Mouse (Mus musculus) stomach, embryonic 15.5 days (tissue): ENCODE measurements around the gene Tpst2. TPM values are rescaled to one million over a fixed set of nuclear protein-coding genes. Genes with fewer than 3 reads are reported as not detected.

ENCODE experiments used
- ATAC-seq: fragments of 200-750 bp; cut with Nextera tagmentation; 2 replicates; pipeline ENCODE4 v1.8.0; 2017; ENCODE audit warnings: low read depth, moderate number of reproducible peaks, moderate TSS enrichment; ENCODE audit not compliant: insufficient read depth, low FRiP score
- H3K27ac ChIP-seq: fragments of 300-500 bp; sonication (generic); 2 replicates; pipeline ENCODE4 v1.5.1; 2015; ENCODE audit warnings: mild to moderate bottlenecking, inconsistent platforms
- H3K27me3 ChIP-seq: fragments of 300-500 bp; sonication (generic); replicated peaks from 2 replicates; pipeline ENCODE4 v1.6.1; 2015; ENCODE audit warnings: inconsistent platforms
- H3K36me3 ChIP-seq: fragments of 300-500 bp; sonication (generic); 2 replicates; pipeline ENCODE4 v1.6.1; 2015; ENCODE audit warnings: inconsistent platforms
- H3K4me1 ChIP-seq: fragments of 300-500 bp; sonication (generic); 2 replicates; pipeline ENCODE4 v1.6.1; 2015; ENCODE audit warnings: inconsistent platforms
- H3K4me2 ChIP-seq: fragments of 300-500 bp; sonication (generic); 2 replicates; pipeline ENCODE4 v1.6.1; 2015; ENCODE audit warnings: mild to moderate bottlenecking, inconsistent platforms
- H3K4me3 ChIP-seq: fragments of 300-500 bp; sonication (generic); replicated peaks from 2 replicates; pipeline ENCODE4 v1.5.1; 2015; ENCODE audit warnings: inconsistent platforms
- H3K9ac ChIP-seq: fragments of 300-500 bp; sonication (generic); 2 replicates; pipeline ENCODE4 v1.6.1; 2015; ENCODE audit warnings: inconsistent platforms
- H3K9me3 ChIP-seq: fragments of 300-500 bp; sonication (generic); 2 replicates; pipeline ENCODE4 v1.6.1; 2016; ENCODE audit warnings: inconsistent platforms
- WGBS: fragments of 180-500 bp; shearing (Covaris S2); methylation state at CpG from one replicate; pipeline ENCODE4 v1.1.7; 2015; 5-methylcytosine and 5-hydroxymethylcytosine counted together
- polyA plus RNA-seq: library from polyadenylated mRNA; unstranded; fragments of >200 nt; fragmentation: Nextera tagmentation; extraction: Ambion mirVana; gene quantifications from 2 replicates; pipeline ENCODE4 v1.2.1, GENCODE M21; 2015

The Tpst2 gene
- polyA plus RNA-seq, 1 experiment from 2014 or later, result 44.4 TPM

DNA sequence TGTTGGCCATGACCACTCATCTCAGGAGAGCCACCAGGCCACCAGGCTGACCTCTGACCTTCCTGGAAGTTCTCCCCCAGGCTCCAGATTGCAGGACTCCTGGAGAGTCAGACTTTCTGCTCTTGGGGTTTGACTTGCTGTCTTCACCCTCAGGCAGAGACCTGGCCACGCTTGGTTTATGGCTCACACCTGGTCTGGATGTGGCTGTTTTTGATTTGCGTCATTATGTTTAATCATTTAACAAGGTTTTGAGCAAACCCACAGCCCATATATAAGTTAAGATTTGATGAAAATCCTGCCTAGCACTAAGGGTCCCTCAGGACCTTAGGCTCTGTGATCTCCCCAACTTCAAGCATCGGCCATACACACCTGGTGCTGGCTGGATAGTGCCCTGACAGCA, 18.6 kb upstream of the Tpst2 start:
- H3K36me3 ChIP-seq, result no peaks in the 10 kb centered on the region
- H3K4me1 ChIP-seq, result peaks cover 5% of the 10 kb centered on the region; the same call in 1 of the 2 replicates
- no peaks in the 10 kb centered on the region for H3K27me3 ChIP-seq
- no peak overlapping the region for H3K4me3 ChIP-seq
- no peak overlapping the region for H3K4me2 ChIP-seq
- H3K27ac ChIP-seq, result no peak overlapping the region
- no peak for ATAC-seq
- 69% methylated on average over 3 of the region's 3 CpGs for WGBS
- no peak overlapping the region for H3K9ac ChIP-seq
- no peaks in the 10 kb centered on the region for H3K9me3 ChIP-seq

DNA sequence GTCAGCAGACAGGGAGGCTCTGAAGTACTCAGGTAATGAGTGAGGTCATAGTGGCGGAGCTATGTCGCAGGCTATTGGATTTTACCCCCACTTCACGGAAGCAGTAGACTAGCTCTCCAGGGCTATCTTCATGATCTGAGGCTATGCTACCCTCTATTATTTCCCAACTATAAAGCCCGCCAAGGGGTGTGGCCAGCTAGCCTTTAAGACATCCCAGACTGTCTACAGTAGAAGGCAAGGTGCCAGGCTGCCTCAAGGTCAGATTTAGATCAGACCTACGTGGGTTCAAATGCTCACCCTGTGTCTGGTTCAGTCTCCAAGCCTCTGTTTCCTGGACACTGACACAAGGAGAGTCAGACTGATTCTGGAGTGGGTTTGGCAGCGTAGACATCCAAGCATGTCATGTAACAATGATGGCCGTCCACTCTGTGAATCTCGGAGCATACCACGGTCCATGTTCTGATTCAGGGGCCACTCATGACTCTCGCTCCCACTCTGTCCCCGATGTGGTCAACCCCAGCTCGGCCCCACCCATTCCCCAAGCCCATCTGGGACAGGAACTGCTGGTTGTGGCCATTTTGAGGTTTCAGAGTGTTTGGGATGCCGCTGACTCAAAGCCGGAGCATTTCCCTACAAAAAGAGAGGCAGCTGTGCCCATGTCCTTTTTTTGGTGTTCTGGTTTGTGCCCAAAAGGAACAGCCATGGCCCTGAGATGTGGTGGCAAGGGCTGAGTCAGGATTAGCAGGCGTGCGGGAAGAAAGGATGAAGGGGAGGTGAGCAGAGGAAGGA, 16.4 kb upstream of the Tpst2 start:
- Histone ChIP-seq H3K4me3 (no peak overlapping the region), H3K9me3 (no peaks in the 10 kb centered on the region), H3K27me3 (no peaks in the 10 kb centered on the region), H3K27ac (no peak overlapping the region), H3K36me3 (no peaks in the 10 kb centered on the region), H3K4me1 (0 out of 2 replicates have a peak, but pooled peaks cover 1% of the 10 kb centered on the region), H3K4me2 (no peak overlapping the region), H3K9ac (no peak overlapping the region)
- 84% methylated on average over 16 of the region's 16 CpGs for WGBS
- no peak for ATAC-seq

DNA sequence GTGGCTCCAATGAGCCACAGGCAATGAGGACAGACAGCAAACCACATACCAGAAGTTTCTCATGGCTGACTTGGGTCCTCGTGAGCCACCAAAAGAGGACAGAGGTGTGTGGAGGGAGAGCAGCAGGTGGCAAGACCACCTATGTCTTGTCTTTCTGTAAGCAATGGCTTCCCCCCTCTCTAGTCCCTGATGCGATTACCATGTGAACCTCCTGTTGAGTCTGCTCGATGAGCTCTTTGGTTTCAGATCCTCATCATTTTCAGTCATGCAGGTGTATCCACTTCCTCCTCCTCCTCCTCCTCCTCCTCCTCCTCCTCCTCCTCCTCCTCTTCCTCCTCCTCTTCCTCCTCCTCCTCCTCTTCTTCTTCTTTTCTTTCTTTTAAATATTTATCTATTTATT, 15.7 kb upstream of the Tpst2 start:
- Histone ChIP-seq H3K27me3 (no peaks in the 10 kb centered on the region), H3K27ac (no peak overlapping the region), H3K4me1 (no peaks in the 10 kb centered on the region; the same call in 1 of the 2 replicates), H3K9me3 (no peaks in the 10 kb centered on the region), H3K4me2 (no peak overlapping the region), H3K36me3 (no peaks in the 10 kb centered on the region), H3K9ac (no peak overlapping the region), H3K4me3 (no peak overlapping the region)
- 77% methylated on average over 3 of the region's 3 CpGs for WGBS
- ATAC-seq, result no peak

DNA sequence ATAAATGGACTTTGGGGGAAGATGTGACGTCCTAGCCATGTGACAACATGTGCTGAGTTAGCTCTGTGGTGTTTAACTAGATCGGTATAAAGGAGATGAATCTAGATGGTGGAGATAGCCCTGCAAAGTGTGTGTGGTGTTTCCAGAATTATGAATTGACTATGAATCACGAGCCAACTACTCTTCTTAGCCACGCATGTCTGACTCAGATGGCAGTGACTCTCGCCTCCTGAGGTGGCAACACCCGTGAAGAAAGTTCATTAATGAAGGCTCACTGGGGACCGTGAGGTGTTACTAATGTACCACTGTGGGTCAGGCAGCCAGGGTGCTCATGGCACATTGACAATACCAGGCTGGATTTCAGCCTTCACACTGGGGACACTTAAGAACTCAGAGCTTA, 12.4 kb upstream of the Tpst2 start:
- H3K27ac ChIP-seq, result no peak overlapping the region
- ATAC-seq, result no peak
- H3K9me3 ChIP-seq, result no peaks in the 10 kb centered on the region
- peaks cover 7% of the 10 kb centered on the region for H3K27me3 ChIP-seq
- no peak overlapping the region for H3K9ac ChIP-seq
- no peak overlapping the region for H3K4me2 ChIP-seq
- no peaks in the 10 kb centered on the region; the same call in 1 of the 2 replicates for H3K4me1 ChIP-seq
- no peak overlapping the region for H3K4me3 ChIP-seq
- WGBS, result 86% methylated on average over 7 of the region's 7 CpGs
- no peaks in the 10 kb centered on the region for H3K36me3 ChIP-seq

DNA sequence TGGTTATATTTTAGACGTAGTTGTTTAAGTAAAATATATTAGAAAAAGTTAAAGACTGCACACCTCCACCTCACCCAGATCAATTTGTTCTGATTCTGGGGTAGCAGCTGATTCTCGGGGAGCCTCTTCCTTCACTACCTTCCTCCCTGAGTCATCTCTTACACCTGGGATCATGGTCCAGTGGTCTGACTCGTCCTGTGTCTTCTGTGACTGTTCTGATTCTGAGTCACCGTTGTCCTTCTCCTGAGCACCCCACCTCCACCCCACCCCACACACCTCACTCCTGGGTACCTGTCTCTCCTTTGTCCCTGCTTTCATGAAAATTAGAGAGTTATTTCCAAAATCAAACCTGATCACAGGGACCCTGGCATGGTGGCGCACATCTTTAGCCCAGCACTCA, 11.4 kb upstream of the Tpst2 start:
- Histone ChIP-seq H3K4me3 (no peak overlapping the region), H3K27ac (no peak overlapping the region), H3K36me3 (no peaks in the 10 kb centered on the region), H3K4me1 (no peaks in the 10 kb centered on the region; the same call in 1 of the 2 replicates), H3K9ac (no peak overlapping the region), H3K4me2 (no peak overlapping the region), H3K27me3 (peaks cover 11% of the 10 kb centered on the region), H3K9me3 (no peaks in the 10 kb centered on the region)
- no peak for ATAC-seq
- 79% methylated on average over 5 of the region's 5 CpGs for WGBS

DNA sequence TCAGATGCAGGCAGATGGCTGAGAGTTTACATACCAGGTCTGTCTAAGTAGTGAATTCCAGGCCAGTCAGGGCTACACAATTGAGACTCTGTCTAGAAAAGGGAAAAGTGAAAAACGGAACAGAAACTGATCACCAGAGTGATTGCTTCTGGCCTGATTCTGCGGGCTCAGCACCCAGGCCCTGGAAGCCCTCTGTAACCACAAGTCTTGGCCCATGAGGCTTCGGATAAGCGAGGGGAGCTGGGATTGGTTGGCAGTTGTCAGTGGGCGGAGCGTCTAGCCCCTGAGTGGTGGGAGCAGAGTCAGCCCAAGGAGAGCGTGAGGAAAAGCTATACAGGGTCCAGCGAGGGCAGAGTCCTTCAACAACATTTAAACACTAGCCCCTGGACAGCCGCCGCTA, 11.0 kb upstream of the Tpst2 start:
- Histone ChIP-seq H3K4me2 (peak overlapping the region; percentile 11; the same call in 1 of the 2 replicates), H3K9ac (no peak overlapping the region), H3K4me1 (no peaks in the 10 kb centered on the region; the same call in none of the 2 replicates), H3K4me3 (no peak overlapping the region), H3K36me3 (no peaks in the 10 kb centered on the region), H3K27ac (no peak overlapping the region), H3K27me3 (peaks cover 11% of the 10 kb centered on the region), H3K9me3 (no peaks in the 10 kb centered on the region)
- no peak for ATAC-seq
- 8% methylated on average over 10 of the region's 10 CpGs for WGBS

DNA sequence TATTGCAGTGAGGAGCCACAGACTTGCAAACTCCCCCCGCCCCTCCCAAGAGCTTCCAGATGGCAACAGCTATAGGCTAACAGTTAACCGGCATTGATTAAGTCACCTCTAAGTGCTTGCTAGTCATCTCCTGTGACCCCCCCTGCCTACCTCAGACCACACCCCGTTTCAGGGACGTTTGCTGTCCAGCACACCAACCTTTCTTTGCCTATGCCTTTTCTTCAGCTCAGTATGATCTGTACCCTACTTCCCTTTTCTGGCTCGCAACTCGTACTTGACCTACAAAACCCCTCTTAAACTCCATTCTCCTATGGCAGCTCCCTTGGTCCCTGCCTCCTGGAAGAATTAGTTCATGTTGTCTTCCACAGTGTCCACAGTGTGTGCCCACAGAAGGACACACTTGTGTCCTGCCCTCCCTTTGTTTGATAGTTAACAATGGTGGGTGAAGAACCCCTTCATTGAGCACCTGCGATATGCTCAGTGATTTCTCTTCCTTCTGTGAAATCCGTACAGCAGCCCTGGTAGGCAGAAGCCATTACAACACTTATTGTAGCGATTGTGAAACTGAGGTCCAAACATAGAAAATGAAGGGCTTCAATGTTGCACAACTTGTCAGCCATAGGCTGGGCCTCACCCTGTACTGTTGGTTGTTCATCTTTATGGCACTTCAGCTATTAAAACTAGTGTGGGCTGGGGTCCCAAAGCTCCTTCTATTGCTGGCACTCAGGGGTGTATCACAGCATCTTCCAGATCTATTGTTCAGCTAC, 10.3 kb upstream of the Tpst2 start:
- Histone ChIP-seq H3K36me3 (no peaks in the 10 kb centered on the region), H3K4me2 (peak overlapping the region; percentile 11; the same call in 1 of the 2 replicates), H3K27me3 (peaks cover 11% of the 10 kb centered on the region), H3K4me3 (no peak overlapping the region), H3K27ac (no peak overlapping the region), H3K4me1 (no peaks in the 10 kb centered on the region; the same call in none of the 2 replicates), H3K9me3 (no peaks in the 10 kb centered on the region), H3K9ac (no peak overlapping the region)
- no peak; the same call in 1 of the 2 replicates for ATAC-seq
- 53% methylated on average over 9 of the region's 9 CpGs for WGBS

DNA sequence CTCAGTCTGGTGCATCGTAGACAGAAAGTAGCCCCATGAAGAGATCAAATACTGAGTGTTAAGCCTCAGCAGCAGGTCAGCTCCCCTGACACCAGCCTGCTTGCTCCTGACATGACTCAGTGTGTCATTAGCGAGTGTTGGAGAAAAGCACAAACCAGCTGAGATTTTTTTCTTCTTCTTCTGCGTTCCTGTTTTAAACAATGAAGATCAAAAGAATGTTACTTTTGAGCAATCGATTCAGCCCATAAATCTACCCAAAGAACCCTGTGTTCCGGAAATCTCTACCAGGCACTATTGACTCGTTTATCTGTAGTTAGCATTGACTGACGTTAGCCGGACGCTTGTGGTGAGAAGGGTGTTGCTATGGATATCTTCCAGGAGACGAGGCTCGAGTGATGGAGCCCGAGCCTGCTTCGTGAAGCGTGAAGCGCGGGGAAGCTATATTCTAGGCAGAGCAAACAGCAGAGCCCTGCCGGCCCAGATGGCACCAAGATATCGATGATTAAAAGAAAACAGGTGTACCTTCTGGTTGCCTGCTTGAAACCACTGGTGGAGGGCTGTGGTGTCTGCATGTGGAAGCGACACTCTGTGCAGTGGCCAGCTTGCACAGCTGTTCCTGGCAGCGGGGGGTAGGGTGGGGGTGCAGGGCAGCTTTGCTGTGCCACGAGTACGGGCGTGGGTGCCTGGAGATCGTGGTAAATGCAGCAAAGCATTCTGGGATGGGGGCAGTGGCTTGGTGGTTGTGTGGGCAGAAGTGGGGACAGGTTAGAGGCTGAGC, 5.5 kb upstream of the Tpst2 start:
- Histone ChIP-seq H3K4me3 (no peak overlapping the region), H3K4me1 (no peaks in the 10 kb centered on the region; the same call in none of the 2 replicates), H3K27ac (no peak overlapping the region), H3K9ac (no peak overlapping the region), H3K9me3 (no peaks in the 10 kb centered on the region), H3K27me3 (peaks cover 11% of the 10 kb centered on the region), H3K4me2 (no peak overlapping the region), H3K36me3 (no peaks in the 10 kb centered on the region)
- WGBS, result 50% methylated on average over 24 of the region's 24 CpGs
- ATAC-seq, result no peak

DNA sequence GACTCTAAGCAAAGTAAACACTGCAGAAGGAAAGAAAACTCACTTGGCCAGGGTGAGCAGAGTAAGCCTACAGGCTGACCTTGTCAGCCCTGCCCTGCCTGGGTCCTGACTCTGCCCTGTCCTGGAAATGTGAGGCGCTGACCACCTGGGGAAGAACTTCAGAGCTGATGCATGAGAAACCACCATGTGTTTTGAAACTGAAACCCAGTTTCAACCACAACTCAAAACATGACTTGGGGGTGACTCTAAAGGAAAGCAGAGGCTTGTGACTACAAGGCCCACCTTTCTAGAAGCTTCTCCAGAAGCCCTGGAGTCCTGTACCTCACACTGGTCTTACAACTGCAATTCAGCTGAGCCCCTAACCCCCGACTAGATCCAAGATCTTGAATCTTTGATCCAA, 3.6 kb upstream of the Tpst2 start:
- Histone ChIP-seq H3K4me2 (no peak overlapping the region), H3K4me3 (no peak overlapping the region), H3K27ac (peak overlapping the region; percentile 28; the same call in 1 of the 2 replicates), H3K9ac (no peak overlapping the region), H3K36me3 (no peaks in the 10 kb centered on the region), H3K4me1 (peaks cover 6% of the 10 kb centered on the region), H3K27me3 (peaks cover 7% of the 10 kb centered on the region), H3K9me3 (no peaks in the 10 kb centered on the region)
- 51% methylated on average over 2 of the region's 2 CpGs for WGBS
- no peak for ATAC-seq

DNA sequence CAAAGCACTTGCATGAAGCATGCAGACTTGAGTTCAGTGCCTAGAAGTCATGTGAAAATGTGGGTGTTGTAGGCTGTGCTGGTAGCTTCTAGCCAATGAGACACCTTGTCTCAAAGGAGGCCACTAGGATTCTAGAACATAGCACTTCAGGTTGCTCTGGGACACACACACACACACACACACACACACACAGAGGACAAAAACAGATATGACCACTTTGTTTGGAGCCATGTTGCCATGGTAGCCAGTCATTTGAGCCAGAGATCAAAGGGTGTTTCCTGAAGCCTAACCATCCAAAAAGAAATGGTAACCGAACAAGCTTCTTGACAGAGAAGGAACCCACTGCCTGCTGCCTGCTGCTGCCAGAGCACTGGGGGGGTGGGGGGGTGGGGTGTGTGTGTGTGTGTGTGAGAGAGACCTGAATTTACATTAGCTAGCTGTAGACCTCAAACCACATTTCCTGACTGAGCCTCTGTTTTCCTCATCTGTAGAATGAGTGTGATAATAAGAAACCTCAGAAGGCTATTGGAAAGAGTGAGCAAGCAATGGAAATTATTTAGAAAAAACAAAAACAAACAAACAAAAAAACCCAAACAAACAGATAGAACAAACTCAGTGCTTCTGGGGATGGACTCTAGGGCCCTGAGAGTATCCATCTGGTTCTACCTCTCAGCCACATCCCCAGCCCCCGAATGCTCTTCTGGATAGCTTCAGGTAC, 2.6 kb upstream of the Tpst2 start:
- H3K36me3 ChIP-seq, result no peaks in the 10 kb centered on the region
- WGBS, result 40% methylated on average over 2 of the region's 2 CpGs
- no peak overlapping the region for H3K4me2 ChIP-seq
- H3K9ac ChIP-seq, result no peak overlapping the region
- no peak overlapping the region for H3K27ac ChIP-seq
- no peak overlapping the region for H3K4me3 ChIP-seq
- H3K9me3 ChIP-seq, result no peaks in the 10 kb centered on the region
- peaks cover 12% of the 10 kb centered on the region for H3K4me1 ChIP-seq
- no peak for ATAC-seq
- peaks cover 6% of the 10 kb centered on the region for H3K27me3 ChIP-seq
